Mouse (Mus musculus): ENCODE results near the gene Plekha7. TPM values are rescaled to one million over a fixed set of nuclear protein-coding genes. Genes with fewer than 3 reads are reported as not detected.
A peak's percentile ranks its signal among the peaks of the same experiment; 100 is the strongest.

The Plekha7 gene
- polyA plus RNA-seq, 1 experiment from 2014 or later: 21.2 TPM

GRCm38 (mm10) chr7:116132078-116132477 is 176.1 kb downstream of the Plekha7 start:
- WGBS: 6% methylated on average over 5 of the region's 5 CpGs
- Histone ChIP-seq H3K4me2 (replicated peaks) (no peak overlapping the region), H3K9ac (replicated peaks) (no peak overlapping the region), H3K4me1 (no peaks in the 10 kb centered on the region; the same call in 1 of the 2 replicates), H3K4me3 (no peak overlapping the region), H3K9me3 (no peaks in the 10 kb centered on the region), H3K27ac (replicated peaks) (peak overlapping the region; percentile 2; the same call in 1 of the 2 replicates), H3K36me3 (peaks cover 20% of the 10 kb centered on the region; the same call in 1 of the 2 replicates), H3K27me3 (no peaks in the 10 kb centered on the region)
- ATAC-seq (ENCODE audit: low FRiP score, low read depth): peak; percentile 58; the same call in 1 of the 2 replicates

GRCm38 (mm10) chr7:116131390-116131789 is 176.8 kb downstream of the Plekha7 start:
- H3K4me1 ChIP-seq: no peaks in the 10 kb centered on the region; the same call in 1 of the 2 replicates
- H3K27ac ChIP-seq (replicated peaks): peak overlapping the region; percentile 2; the same call in 1 of the 2 replicates
- no peak overlapping the region for H3K4me3 ChIP-seq
- WGBS: 31% methylated on average over 4 of the region's 4 CpGs
- no peaks in the 10 kb centered on the region for H3K27me3 ChIP-seq
- H3K9me3 ChIP-seq: no peaks in the 10 kb centered on the region
- H3K4me2 ChIP-seq (replicated peaks): no peak overlapping the region
- peaks cover 22% of the 10 kb centered on the region; the same call in 1 of the 2 replicates for H3K36me3 ChIP-seq
- no peak for ATAC-seq (ENCODE audit: low FRiP score, low read depth)
- no peak overlapping the region for H3K9ac ChIP-seq (replicated peaks)

- peaks cover 17% of the 10 kb centered on the region; the same call in 1 of the 2 replicates for H3K36me3 ChIP-seq
- no peak overlapping the region for H3K4me2 ChIP-seq (replicated peaks)
- H3K4me3 ChIP-seq: no peak overlapping the region
- no peaks in the 10 kb centered on the region for H3K9me3 ChIP-seq
- WGBS: 93% methylated on average over 10 of the region's 10 CpGs
- H3K27ac ChIP-seq (replicated peaks): no peak overlapping the region
- no peaks in the 10 kb centered on the region; the same call in 1 of the 2 replicates for H3K4me1 ChIP-seq
- H3K9ac ChIP-seq (replicated peaks): no peak overlapping the region
- no peaks in the 10 kb centered on the region for H3K27me3 ChIP-seq
- ATAC-seq (ENCODE audit: low FRiP score, low read depth): no peak
Measured at GRCm38 (mm10) chr7:116129374-116129773, 178.8 kb downstream of the Plekha7 start.

GRCm38 (mm10) chr7:116128286-116128685 is 179.9 kb downstream of the Plekha7 start:
- Histone ChIP-seq H3K36me3 (peaks cover 17% of the 10 kb centered on the region; the same call in 1 of the 2 replicates), H3K9ac (replicated peaks) (no peak overlapping the region), H3K27ac (replicated peaks) (no peak overlapping the region), H3K9me3 (no peaks in the 10 kb centered on the region), H3K4me1 (peaks cover 7% of the 10 kb centered on the region; the same call in 1 of the 2 replicates), H3K4me3 (no peak overlapping the region), H3K27me3 (no peaks in the 10 kb centered on the region), H3K4me2 (replicated peaks) (no peak overlapping the region)
- ATAC-seq (ENCODE audit: low FRiP score, low read depth): no peak
- 88% methylated on average over 8 of the region's 8 CpGs for WGBS

GRCm38 (mm10) chr7:116127052-116127451 is 181.1 kb downstream of the Plekha7 start:
- H3K4me2 ChIP-seq (replicated peaks): no peak overlapping the region
- no peak overlapping the region for H3K4me3 ChIP-seq
- H3K27ac ChIP-seq (replicated peaks): no peak overlapping the region
- H3K4me1 ChIP-seq: peaks cover 19% of the 10 kb centered on the region
- no peak overlapping the region for H3K9ac ChIP-seq (replicated peaks)
- no peaks in the 10 kb centered on the region for H3K27me3 ChIP-seq
- ATAC-seq (ENCODE audit: low FRiP score, low read depth): no peak
- peaks cover 17% of the 10 kb centered on the region; the same call in 1 of the 2 replicates for H3K36me3 ChIP-seq
- no peaks in the 10 kb centered on the region for H3K9me3 ChIP-seq
- 81% methylated on average over 2 of the region's 2 CpGs for WGBS

- Histone ChIP-seq H3K4me2 (replicated peaks) (no peak overlapping the region), H3K27ac (replicated peaks) (no peak overlapping the region), H3K36me3 (peaks cover 17% of the 10 kb centered on the region; the same call in 1 of the 2 replicates), H3K27me3 (no peaks in the 10 kb centered on the region), H3K4me1 (peaks cover 33% of the 10 kb centered on the region), H3K9ac (replicated peaks) (no peak overlapping the region), H3K9me3 (no peaks in the 10 kb centered on the region), H3K4me3 (no peak overlapping the region)
- ATAC-seq (ENCODE audit: low FRiP score, low read depth): no peak
- WGBS: 87% methylated on average over 7 of the region's 7 CpGs
Measured at GRCm38 (mm10) chr7:116125671-116126070, 182.5 kb downstream of the Plekha7 start.

GRCm38 (mm10) chr7:116124057-116124456 is 184.1 kb downstream of the Plekha7 start:
- H3K9me3 ChIP-seq: no peaks in the 10 kb centered on the region
- H3K27ac ChIP-seq (replicated peaks): no peak overlapping the region
- H3K4me2 ChIP-seq (replicated peaks): no peak overlapping the region
- WGBS: 86% methylated on average over 12 of the region's 12 CpGs
- H3K9ac ChIP-seq (replicated peaks): no peak overlapping the region; the same call in 1 of the 2 replicates
- peaks cover 17% of the 10 kb centered on the region; the same call in 1 of the 2 replicates for H3K36me3 ChIP-seq
- no peak for ATAC-seq (ENCODE audit: low FRiP score, low read depth)
- H3K4me1 ChIP-seq: peaks cover 37% of the 10 kb centered on the region
- no peak overlapping the region for H3K4me3 ChIP-seq
- H3K27me3 ChIP-seq: no peaks in the 10 kb centered on the region

GRCm38 (mm10) chr7:116123597-116123985 is 184.6 kb downstream of the Plekha7 start:
- Histone ChIP-seq H3K4me1 (peaks cover 37% of the 10 kb centered on the region), H3K27ac (replicated peaks) (peak overlapping the region; percentile 16; the same call in 1 of the 2 replicates), H3K4me2 (replicated peaks) (no peak overlapping the region), H3K4me3 (no peak overlapping the region), H3K36me3 (peaks cover 17% of the 10 kb centered on the region; the same call in 1 of the 2 replicates), H3K9ac (replicated peaks) (no peak overlapping the region), H3K27me3 (no peaks in the 10 kb centered on the region), H3K9me3 (no peaks in the 10 kb centered on the region)
- ATAC-seq (ENCODE audit: low FRiP score, low read depth): no peak
- 89% methylated on average over 2 of the region's 2 CpGs for WGBS

- H3K36me3 ChIP-seq: peaks cover 12% of the 10 kb centered on the region; the same call in 1 of the 2 replicates
- no peaks in the 10 kb centered on the region for H3K27me3 ChIP-seq
- 0 out of 2 replicates have a peak overlapping the region, but pooled peaks have one; percentile 9 for H3K4me2 ChIP-seq (replicated peaks)
- peak overlapping the region; percentile 64 for H3K27ac ChIP-seq (replicated peaks)
- H3K9me3 ChIP-seq: no peaks in the 10 kb centered on the region
- no peak overlapping the region for H3K9ac ChIP-seq (replicated peaks)
- no peak overlapping the region for H3K4me3 ChIP-seq
- H3K4me1 ChIP-seq: peaks cover 37% of the 10 kb centered on the region
- ATAC-seq (ENCODE audit: low FRiP score, low read depth): peak; percentile 82
- 33% methylated on average over 13 of the region's 13 CpGs for WGBS
Measured at GRCm38 (mm10) chr7:116122981-116123596, 185.1 kb downstream of the Plekha7 start.

- peak overlapping the region; percentile 66 for H3K27ac ChIP-seq (replicated peaks)
- 0 out of 2 replicates have a peak overlapping the region, but pooled peaks have one; percentile 20 for H3K9ac ChIP-seq (replicated peaks)
- H3K36me3 ChIP-seq: no peaks in the 10 kb centered on the region
- 12% methylated on average over 11 of the region's 11 CpGs for WGBS
- H3K4me2 ChIP-seq (replicated peaks): peak overlapping the region; percentile 22
- no peak overlapping the region for H3K4me3 ChIP-seq
- ATAC-seq (ENCODE audit: low FRiP score, low read depth): no peak
- no peaks in the 10 kb centered on the region for H3K27me3 ChIP-seq
- H3K9me3 ChIP-seq: no peaks in the 10 kb centered on the region
- H3K4me1 ChIP-seq: peaks cover 37% of the 10 kb centered on the region
Measured at GRCm38 (mm10) chr7:116121202-116121601, 187.0 kb downstream of the Plekha7 start.

GRCm38 (mm10) chr7:116120737-116121136 is 187.4 kb downstream of the Plekha7 start:
- Histone ChIP-seq H3K27ac (replicated peaks) (peak overlapping the region; percentile 66; the same call in 1 of the 2 replicates), H3K36me3 (no peaks in the 10 kb centered on the region), H3K4me1 (peaks cover 37% of the 10 kb centered on the region), H3K4me2 (replicated peaks) (peak overlapping the region; percentile 22; the same call in 1 of the 2 replicates), H3K9me3 (no peaks in the 10 kb centered on the region), H3K27me3 (no peaks in the 10 kb centered on the region; the same call in 1 of the 2 replicates), H3K4me3 (no peak overlapping the region), H3K9ac (replicated peaks) (no peak overlapping the region)
- 61% methylated on average over 4 of the region's 4 CpGs for WGBS
- ATAC-seq (ENCODE audit: low FRiP score, low read depth): no peak

GRCm38 (mm10) chr7:116119306-116119857 is 188.8 kb downstream of the Plekha7 start:
- no peak for ATAC-seq (ENCODE audit: low FRiP score, low read depth)
- no peak overlapping the region for H3K4me3 ChIP-seq
- H3K36me3 ChIP-seq: no peaks in the 10 kb centered on the region
- H3K27me3 ChIP-seq: no peaks in the 10 kb centered on the region; the same call in 1 of the 2 replicates
- 65% methylated on average over 1 of the region's 1 CpGs for WGBS
- H3K9me3 ChIP-seq: no peaks in the 10 kb centered on the region
- no peak overlapping the region for H3K27ac ChIP-seq (replicated peaks)
- peaks cover 39% of the 10 kb centered on the region for H3K4me1 ChIP-seq
- H3K9ac ChIP-seq (replicated peaks): no peak overlapping the region
- H3K4me2 ChIP-seq (replicated peaks): no peak overlapping the region

Data from midbrain, embryonic 12.5 days (tissue).